Mouse (Mus musculus) intestine, embryonic 16.5 days (tissue): ENCODE data around the gene Jtb. TPM values are rescaled to one million over a fixed set of nuclear protein-coding genes. Genes with fewer than 3 reads are reported as not detected.
A peak's percentile ranks its signal among the peaks of the same experiment; 100 is the strongest.

ENCODE experiments used
- ATAC-seq: fragments of 200-750 bp; cut with Nextera tagmentation; 2 replicates; pipeline ENCODE4 v1.8.0; 2017; ENCODE audit warnings: moderate TSS enrichment, moderate library complexity
- H3K27ac ChIP-seq: fragments of 300-500 bp; sonication (generic); 2 replicates; pipeline ENCODE4 v1.5.1; 2014; ENCODE audit warnings: mild to moderate bottlenecking, low read length
- H3K27me3 ChIP-seq: fragments of 300-500 bp; sonication (generic); replicated peaks from 2 replicates; pipeline ENCODE4 v1.6.1; 2014; ENCODE audit warnings: low read length, control low read depth, mixed read lengths; ENCODE audit not compliant: control insufficient read depth, insufficient read depth
- H3K36me3 ChIP-seq: fragments of 300-500 bp; sonication (generic); 2 replicates; pipeline ENCODE4 v1.6.1; 2014; ENCODE audit warnings: low read length, control low read depth; ENCODE audit not compliant: control insufficient read depth, insufficient read depth
- H3K4me1 ChIP-seq: fragments of 300-500 bp; sonication (generic); 2 replicates; pipeline ENCODE4 v1.6.1; 2014; ENCODE audit warnings: low read length, control low read depth, mixed read lengths; ENCODE audit not compliant: control insufficient read depth, insufficient read depth
- H3K4me2 ChIP-seq: fragments of 300-500 bp; sonication (generic); 2 replicates; pipeline ENCODE4 v1.6.1; 2014; ENCODE audit warnings: low read depth, low read length, control low read depth
- H3K4me3 ChIP-seq: fragments of 300-500 bp; sonication (generic); 2 replicates; pipeline ENCODE4 v1.5.1; 2014; ENCODE audit warnings: mild to moderate bottlenecking, low read length
- H3K9ac ChIP-seq: fragments of 300-500 bp; sonication (generic); 2 replicates; pipeline ENCODE4 v1.6.1; 2014; ENCODE audit warnings: low read depth, low read length
- H3K9me3 ChIP-seq: fragments of 300-500 bp; sonication (generic); 2 replicates; pipeline ENCODE4 v1.6.1; 2016; ENCODE audit warnings: low read length, control low read depth; ENCODE audit not compliant: control insufficient read depth
- WGBS: fragments of 180-500 bp; shearing (Covaris S2); extraction: QIAGEN DNeasy Blood & Tissue Kit; methylation state at CpG from one replicate; pipeline ENCODE4 v1.1.7; 2014; 5-methylcytosine and 5-hydroxymethylcytosine counted together
- polyA plus RNA-seq: library from polyadenylated mRNA; unstranded; fragments of >200 nt; fragmentation: Nextera tagmentation; extraction: Ambion mirVana; gene quantifications from 2 replicates; pipeline ENCODE4 v1.2.1, GENCODE M21; 2015

Jtb gene
- polyA plus RNA-seq, 1 experiment from 2014 or later, result 110 TPM

GRCm38 (mm10) chr3:90254419-90255193 lies 23.2 kb downstream of the Jtb start:
- under 1% methylated on average over 41 of the region's 41 CpGs for WGBS
- peaks cover 11% of the 10 kb centered on the region for H3K4me1 ChIP-seq
- H3K27ac ChIP-seq, result peak overlapping the region; percentile 81

GRCm38 (mm10) chr3:90255194-90255565 lies 23.8 kb downstream of the Jtb start:
- WGBS, result 15% methylated on average over 2 of the region's 2 CpGs
- H3K4me3 ChIP-seq, result peak overlapping the region; percentile 79
- peak overlapping the region; percentile 70 for H3K4me2 ChIP-seq
- H3K27me3 ChIP-seq, result no peaks in the 10 kb centered on the region
- H3K9ac ChIP-seq, result peak overlapping the region; percentile 84
- H3K27ac ChIP-seq, result peak overlapping the region; percentile 81; the same call in 1 of the 2 replicates
- ATAC-seq, result no peak
- H3K4me1 ChIP-seq, result peaks cover 11% of the 10 kb centered on the region
- peaks cover 13% of the 10 kb centered on the region for H3K36me3 ChIP-seq
- H3K9me3 ChIP-seq, result no peaks in the 10 kb centered on the region

More at GRCm38 (mm10) chr3:90254419-90255193, 23.2 kb downstream of the Jtb start:
- H3K4me3 ChIP-seq, result peak overlapping the region; percentile 79
- H3K36me3 ChIP-seq, result peaks cover 8% of the 10 kb centered on the region
- H3K4me2 ChIP-seq, result peak overlapping the region; percentile 70
- no peaks in the 10 kb centered on the region for H3K9me3 ChIP-seq
- no peaks in the 10 kb centered on the region for H3K27me3 ChIP-seq
- peak overlapping the region; percentile 84 for H3K9ac ChIP-seq
- peak; percentile 78 for ATAC-seq

- no peak overlapping the region for H3K4me2 ChIP-seq
- peaks cover 20% of the 10 kb centered on the region for H3K36me3 ChIP-seq
- 93% methylated on average over 14 of the region's 14 CpGs for WGBS
- no peak overlapping the region for H3K4me3 ChIP-seq
- no peaks in the 10 kb centered on the region for H3K9me3 ChIP-seq
- H3K27ac ChIP-seq, result no peak overlapping the region
- ATAC-seq, result no peak
- H3K27me3 ChIP-seq, result no peaks in the 10 kb centered on the region
- H3K4me1 ChIP-seq, result peaks cover 11% of the 10 kb centered on the region
- H3K9ac ChIP-seq, result no peak overlapping the region
These were observed 24.5 kb downstream of the Jtb start for GRCm38 (mm10) chr3:90255784-90256353.

GRCm38 (mm10) chr3:90256731-90257530 lies 25.5 kb downstream of the Jtb start:
- 88% methylated on average over 19 of the region's 19 CpGs for WGBS
- Histone ChIP-seq H3K4me3 (no peak overlapping the region), H3K36me3 (peaks cover 14% of the 10 kb centered on the region), H3K27me3 (no peaks in the 10 kb centered on the region), H3K4me1 (peaks cover 11% of the 10 kb centered on the region), H3K4me2 (no peak overlapping the region), H3K27ac (no peak overlapping the region), H3K9me3 (no peaks in the 10 kb centered on the region), H3K9ac (no peak overlapping the region)
- no peak for ATAC-seq

GRCm38 (mm10) chr3:90258521-90258920 lies 27.1 kb downstream of the Jtb start:
- Histone ChIP-seq H3K4me2 (no peak overlapping the region), H3K27ac (no peak overlapping the region), H3K9ac (no peak overlapping the region), H3K27me3 (no peaks in the 10 kb centered on the region), H3K4me3 (no peak overlapping the region), H3K9me3 (no peaks in the 10 kb centered on the region), H3K36me3 (peaks cover 22% of the 10 kb centered on the region), H3K4me1 (peaks cover 11% of the 10 kb centered on the region)
- ATAC-seq, result no peak
- 82% methylated on average over 4 of the region's 4 CpGs for WGBS

- Histone ChIP-seq H3K4me3 (no peak overlapping the region), H3K36me3 (peaks cover 24% of the 10 kb centered on the region), H3K4me2 (no peak overlapping the region), H3K4me1 (peaks cover 7% of the 10 kb centered on the region), H3K9me3 (no peaks in the 10 kb centered on the region), H3K9ac (no peak overlapping the region), H3K27me3 (no peaks in the 10 kb centered on the region), H3K27ac (no peak overlapping the region)
- no peak for ATAC-seq
- 91% methylated on average over 5 of the region's 5 CpGs for WGBS
These were observed 31.8 kb downstream of the Jtb start for GRCm38 (mm10) chr3:90263121-90263771.

- Histone ChIP-seq H3K36me3 (peaks cover 24% of the 10 kb centered on the region), H3K9ac (peak overlapping the region; percentile 89), H3K27me3 (no peaks in the 10 kb centered on the region), H3K4me1 (peaks cover 8% of the 10 kb centered on the region), H3K4me2 (peak overlapping the region; percentile 85), H3K4me3 (peak overlapping the region; percentile 83), H3K27ac (peak overlapping the region; percentile 98; the same call in 1 of the 2 replicates), H3K9me3 (no peaks in the 10 kb centered on the region)
- WGBS, result 36% methylated on average over 10 of the region's 10 CpGs
- ATAC-seq, result no peak
These were observed 33.3 kb downstream of the Jtb start for GRCm38 (mm10) chr3:90264687-90265033.

- WGBS, result under 1% methylated on average over 76 of the region's 87 CpGs
- H3K9me3 ChIP-seq, result no peaks in the 10 kb centered on the region
- peak; percentile 97 for ATAC-seq
These were observed 33.9 kb downstream of the Jtb start, which contains the start of gene Dennd4b for GRCm38 (mm10) chr3:90265034-90265931. TSS of gene Dennd4b (plus strand) at chr3:90265185.

More at GRCm38 (mm10) chr3:90265034-90265931, 33.9 kb downstream of the Jtb start, which contains the start of gene Dennd4b:
- Histone ChIP-seq H3K4me1 (peaks cover 8% of the 10 kb centered on the region), H3K9ac (peak within 1 kb of the TSS; percentile 89), H3K27ac (peak within 1 kb of the TSS; percentile 98), H3K4me3 (peak within 1 kb of the TSS; percentile 83), H3K27me3 (no peaks in the 10 kb centered on the region), H3K36me3 (peaks cover 18% of the 10 kb centered on the region), H3K4me2 (peak within 1 kb of the TSS; percentile 85)
